Mouse (Mus musculus) granulocyte monocyte progenitor cell, adult 5-6 weeks (primary cell): ENCODE measurements around the gene Ercc8. TPM values are rescaled to one million over a fixed set of nuclear protein-coding genes. Genes with fewer than 3 reads are reported as not detected.
A peak's percentile ranks its signal among the peaks of the same experiment; 100 is the strongest.

Source experiments
- ATAC-seq: replicated peaks from 2 replicates; pipeline ENCODE4 v1.8.0; 2016; ENCODE audit warnings: mild to moderate bottlenecking, moderate TSS enrichment, inconsistent platforms; ENCODE audit not compliant: poor library complexity, severe bottlenecking
- total RNA-seq, 2 experiments: library from RNA; stranded (forward) in 1 of 2; stranded (reverse) in 1 of 2; fragments of 200-712, 200-1000 nt in 1 of 2; fragments of >200 nt in 1 of 2; fragmentation: Nextera tagmentation in 1 of 2; gene quantifications; 2 replicates each; pipeline ENCODE4 v1.2.3; 2014 to 2017

Gene Ercc8
- total RNA-seq (2014; fragmentation: Nextera tagmentation): 18.1 and 21.1 TPM in 2 replicates
- 12.4 and 13.5 TPM in 2 replicates for total RNA-seq (2017)

- peak; percentile 97 for ATAC-seq
Observed at GRCm38 (mm10) chr13:108158465-108159240, at the start of gene Ercc8, which contains the start of gene Ndufaf2. TSS of gene Ercc8 (plus strand) at chr13:108158731. TSS of gene Ndufaf2 (minus strand) at chr13:108158623.

GRCm38 (mm10) chr13:108110929-108111328 is 47.6 kb upstream of the Ercc8 start:
- no peak for ATAC-seq

- no peak for ATAC-seq
Observed at GRCm38 (mm10) chr13:108113536-108113935, 45.0 kb upstream of the Ercc8 start.

- ATAC-seq: no peak
Observed at GRCm38 (mm10) chr13:108114257-108114656, 44.3 kb upstream of the Ercc8 start.

GRCm38 (mm10) chr13:108117654-108118053 is 40.9 kb upstream of the Ercc8 start:
- no peak for ATAC-seq

GRCm38 (mm10) chr13:108118188-108118587 is 40.3 kb upstream of the Ercc8 start:
- ATAC-seq: no peak

- no peak for ATAC-seq
Observed at GRCm38 (mm10) chr13:108119411-108120310, 38.9 kb upstream of the Ercc8 start.

- ATAC-seq: no peak
Observed at GRCm38 (mm10) chr13:108123109-108123723, 35.3 kb upstream of the Ercc8 start.

- no peak for ATAC-seq
Observed at GRCm38 (mm10) chr13:108124096-108124495, 34.4 kb upstream of the Ercc8 start.

GRCm38 (mm10) chr13:108126246-108126645 is 32.3 kb upstream of the Ercc8 start:
- ATAC-seq: no peak

GRCm38 (mm10) chr13:108127130-108127529 is 31.4 kb upstream of the Ercc8 start:
- peak; percentile 56; the same call in 1 of the 2 replicates for ATAC-seq

- no peak for ATAC-seq
Observed at GRCm38 (mm10) chr13:108127883-108128282, 30.6 kb upstream of the Ercc8 start.

- ATAC-seq: peak; percentile 40; the same call in 1 of the 2 replicates
Observed at GRCm38 (mm10) chr13:108129070-108129469, 29.5 kb upstream of the Ercc8 start.

- no peak for ATAC-seq
Observed at GRCm38 (mm10) chr13:108130737-108131136, 27.8 kb upstream of the Ercc8 start.

- ATAC-seq: no peak
Observed at GRCm38 (mm10) chr13:108132031-108132819, 26.3 kb upstream of the Ercc8 start.

- ATAC-seq: no peak
Observed at GRCm38 (mm10) chr13:108135617-108136016, 22.9 kb upstream of the Ercc8 start.

GRCm38 (mm10) chr13:108138403-108138977 is 20.0 kb upstream of the Ercc8 start:
- no peak for ATAC-seq

GRCm38 (mm10) chr13:108144086-108144485 is 14.4 kb upstream of the Ercc8 start:
- no peak for ATAC-seq

- ATAC-seq: peak; percentile 60; the same call in 1 of the 2 replicates
Observed at GRCm38 (mm10) chr13:108151782-108152181, 6.7 kb upstream of the Ercc8 start.
